Mouse (Mus musculus) cerebellum, adult 2 months (tissue): ENCODE data around the gene Vipr1.

Experiments used
- CTCF ChIP-seq: fragments of 200-500 bp; IDR thresholded peaks from 2 replicates; pipeline ENCODE4 v1.5.1; 2011; ENCODE audit warnings: low read depth, mild to moderate bottlenecking, control low read depth, low read length, moderate library complexity, borderline replicate concordance; ENCODE audit not compliant: insufficient read depth
- POLR2A ChIP-seq: fragments of 200-500 bp; IDR thresholded peaks from 2 replicates; pipeline ENCODE4 v1.6.1; 2011; ENCODE audit warnings: low read length, control low read depth, borderline replicate concordance; ENCODE audit not compliant: insufficient read depth

GRCm38 (mm10) chr9:121598106-121598505 lies 44.4 kb upstream of the Vipr1 start:
- TF ChIP-seq POLR2A, result no peak
- TF ChIP-seq CTCF, result no peak
